Mouse (Mus musculus) bone marrow macrophage, adult 2 months (primary cell): ENCODE measurements at regions not wholly inside any gene's neighbourhood (a gene's known extent, or its start where the extent isn't known, plus 50 kb on each side); places are given as distances from the start of the nearest gene placed in this dataset.

Source experiments
- H3K27ac ChIP-seq: 2 replicates; pipeline ENCODE4 v1.5.1; 2012; ENCODE audit warnings: low read depth, low read length; ENCODE audit not compliant: insufficient read depth
- H3K4me1 ChIP-seq: 2 replicates; pipeline ENCODE4 v1.6.1; 2012; ENCODE audit warnings: low read length; ENCODE audit not compliant: control insufficient read depth, insufficient read depth
- H3K4me3 ChIP-seq: 2 replicates; pipeline ENCODE4 v1.5.1; 2012; ENCODE audit warnings: mild to moderate bottlenecking, low read length, moderate library complexity; ENCODE audit not compliant: insufficient read depth
- CTCF ChIP-seq: IDR thresholded peaks from 2 replicates; pipeline ENCODE4 v1.5.1; 2012; ENCODE audit warnings: low read depth, mild to moderate bottlenecking, low read length, moderate library complexity
- POLR2A ChIP-seq: IDR thresholded peaks from 2 replicates; pipeline ENCODE4 v1.6.1; 2012; ENCODE audit warnings: mild to moderate bottlenecking, low read depth, low read length, borderline replicate concordance

GRCm38 (mm10) chr2:166334559-166334958 is 179.1 kb upstream of the Sulf2 start:
- TF ChIP-seq POLR2A (no peak), CTCF (no peak)
- H3K27ac ChIP-seq: no peak overlapping the region
- H3K4me3 ChIP-seq: no peak overlapping the region
- H3K4me1 ChIP-seq: peaks cover 6% of the 10 kb centered on the region; the same call in 1 of the 2 replicates

- TF ChIP-seq CTCF: no peak
- TF ChIP-seq POLR2A: no peak
- H3K4me1 ChIP-seq: peaks cover 6% of the 10 kb centered on the region; the same call in 1 of the 2 replicates
- H3K27ac ChIP-seq: no peak overlapping the region
- H3K4me3 ChIP-seq: no peak overlapping the region
These were observed 178.4 kb upstream of the Sulf2 start for GRCm38 (mm10) chr2:166333818-166334217.

- Histone ChIP-seq H3K4me1 (peaks cover 6% of the 10 kb centered on the region; the same call in 1 of the 2 replicates), H3K4me3 (no peak overlapping the region), H3K27ac (no peak overlapping the region)
- no peak for TF ChIP-seq POLR2A
These were observed 177.4 kb upstream of the Sulf2 start for GRCm38 (mm10) chr2:166332748-166333417.

GRCm38 (mm10) chr2:166331192-166331591 is 175.7 kb upstream of the Sulf2 start:
- no peak overlapping the region for H3K4me3 ChIP-seq
- no peak overlapping the region for H3K27ac ChIP-seq
- peaks cover 12% of the 10 kb centered on the region for H3K4me1 ChIP-seq
- TF ChIP-seq POLR2A (no peak), CTCF (no peak)

- no peak overlapping the region for H3K4me3 ChIP-seq
- H3K27ac ChIP-seq: no peak overlapping the region
- H3K4me1 ChIP-seq: peaks cover 12% of the 10 kb centered on the region
- TF ChIP-seq CTCF (no peak), POLR2A (no peak)
These were observed 174.9 kb upstream of the Sulf2 start for GRCm38 (mm10) chr2:166330364-166330763.

- TF ChIP-seq POLR2A (no peak), CTCF (no peak)
- no peak overlapping the region for H3K4me3 ChIP-seq
- H3K4me1 ChIP-seq: peaks cover 12% of the 10 kb centered on the region
- H3K27ac ChIP-seq: no peak overlapping the region
These were observed 174.3 kb upstream of the Sulf2 start for GRCm38 (mm10) chr2:166329556-166330340.

- Histone ChIP-seq H3K27ac (no peak overlapping the region), H3K4me3 (no peak overlapping the region), H3K4me1 (peaks cover 13% of the 10 kb centered on the region)
- peak; percentile 23; the same call in 1 of the 2 replicates for TF ChIP-seq CTCF
- TF ChIP-seq POLR2A: no peak
These were observed 171.5 kb upstream of the Sulf2 start for GRCm38 (mm10) chr2:166326932-166327331.

- no peak for TF ChIP-seq CTCF
- no peak for TF ChIP-seq POLR2A
- H3K4me1 ChIP-seq: peaks cover 8% of the 10 kb centered on the region
These were observed 169.5 kb upstream of the Sulf2 start for GRCm38 (mm10) chr2:166324954-166325353.

GRCm38 (mm10) chr2:166324439-166324838 is 169.0 kb upstream of the Sulf2 start:
- TF ChIP-seq CTCF (no peak), POLR2A (no peak)
- H3K4me1 ChIP-seq: peaks cover 8% of the 10 kb centered on the region
- no peak overlapping the region for H3K27ac ChIP-seq
- no peak overlapping the region for H3K4me3 ChIP-seq

More at GRCm38 (mm10) chr2:166324954-166325353, 169.5 kb upstream of the Sulf2 start:
- no peak overlapping the region for H3K4me3 ChIP-seq
- no peak overlapping the region for H3K27ac ChIP-seq

GRCm38 (mm10) chr2:166322668-166323043 is 167.2 kb upstream of the Sulf2 start:
- no peak for TF ChIP-seq CTCF
- Histone ChIP-seq H3K27ac (no peak overlapping the region), H3K4me1 (peaks cover 8% of the 10 kb centered on the region), H3K4me3 (no peak overlapping the region)
